Mouse (Mus musculus) C2C12 (cell line): Measurements from ENCODE around the gene Arhgdib.

ENCODE experiments used
- CEBPB ChIP-seq: IDR thresholded peaks from one replicate; pipeline ENCODE4 v1.6.1; 2011; ENCODE audit warnings: low read depth, mild to moderate bottlenecking, control low read depth, moderate library complexity
- CTCF ChIP-seq: IDR thresholded peaks from one replicate; pipeline ENCODE4 v1.5.1; 2011; ENCODE audit not compliant: control insufficient read depth, insufficient read depth, insufficient read length
- MAX ChIP-seq: IDR thresholded peaks from one replicate; pipeline ENCODE4 v1.6.1; 2011; ENCODE audit warnings: mild to moderate bottlenecking, control low read depth
- MYOD1 ChIP-seq: IDR thresholded peaks from one replicate; pipeline ENCODE4 v1.6.1; 2011; ENCODE audit warnings: low read depth; ENCODE audit not compliant: control insufficient read depth, insufficient read length

DNA sequence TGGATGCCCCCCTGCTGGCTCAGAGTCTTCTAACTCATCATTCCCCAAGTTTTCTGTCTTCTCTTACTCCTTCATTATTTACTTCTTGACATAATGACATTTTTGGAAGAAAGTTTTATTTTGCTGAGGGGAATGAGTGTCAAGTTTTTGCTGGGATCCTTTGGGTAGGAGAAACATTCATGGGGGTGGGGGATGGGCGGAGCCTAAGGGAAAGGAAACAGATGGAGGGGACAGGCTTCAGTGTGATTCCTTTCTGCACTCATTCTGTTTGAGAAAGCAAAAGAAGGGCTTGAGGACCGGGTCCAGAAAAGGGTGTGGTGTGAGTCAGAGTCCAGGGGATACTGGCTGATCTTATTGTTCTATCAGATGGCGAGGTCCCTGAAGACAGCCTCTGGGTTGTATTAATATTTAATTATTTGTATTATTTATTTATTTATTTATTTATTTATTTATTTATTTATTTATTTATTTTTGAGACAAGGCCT, 58.2 kb downstream of the Arhgdib start:
- TF ChIP-seq CTCF (no peak), MAX (no peak), CEBPB (no peak), MYOD1 (no peak)
